Mouse (Mus musculus): ENCODE results near the gene Olfm4. TPM values are rescaled to one million over a fixed set of nuclear protein-coding genes. Genes with fewer than 3 reads are reported as not detected.

Olfm4 gene
- polyA plus RNA-seq (2012; rRNA removed): not detected in 2 replicates

- TF ChIP-seq CTCF (IDR thresholded peaks at IDR 0.05; ENCODE audit: control insufficient read depth, insufficient read depth, insufficient replicate concordance, low read depth, low read length) (no peak), POLR2A (IDR thresholded peaks at IDR 0.05; ENCODE audit: control insufficient read depth, low read depth, low read length) (no peak)
- no peaks in the 10 kb centered on the region for H3K4me1 ChIP-seq (ENCODE audit: control insufficient read depth, insufficient read depth, low read length)
- no peaks in the 10 kb centered on the region for H3K36me3 ChIP-seq (ENCODE audit: control insufficient read depth, insufficient read depth, low read length)
- no peaks in the 10 kb centered on the region for H3K27me3 ChIP-seq (ENCODE audit: control insufficient read depth, insufficient read depth, low read length)
- H3K4me3 ChIP-seq (ENCODE audit: control insufficient read depth, low read depth, low read length): no peak within 1 kb of the TSS
- H3K27ac ChIP-seq (ENCODE audit: control insufficient read depth, insufficient read depth, low read depth, low read length): no peak within 1 kb of the TSS
Measured at GRCm38 (mm10) chr14:79983781-79984180, at the start of gene Olfm4. Gene Olfm4 (plus strand): TSS chr14:79984081.

- Histone ChIP-seq H3K27ac (ENCODE audit: control insufficient read depth, insufficient read depth, low read depth, low read length) (no peak overlapping the region), H3K36me3 (ENCODE audit: control insufficient read depth, insufficient read depth, low read length) (no peaks in the 10 kb centered on the region), H3K4me3 (ENCODE audit: control insufficient read depth, low read depth, low read length) (no peak overlapping the region), H3K4me1 (ENCODE audit: control insufficient read depth, insufficient read depth, low read length) (no peaks in the 10 kb centered on the region), H3K27me3 (ENCODE audit: control insufficient read depth, insufficient read depth, low read length) (no peaks in the 10 kb centered on the region)
- TF ChIP-seq CTCF (IDR thresholded peaks at IDR 0.05; ENCODE audit: control insufficient read depth, insufficient read depth, insufficient replicate concordance, low read depth, low read length) (no peak), POLR2A (IDR thresholded peaks at IDR 0.05; ENCODE audit: control insufficient read depth, low read depth, low read length) (no peak)
Measured at GRCm38 (mm10) chr14:79934426-79934825, 49.5 kb upstream of the Olfm4 start.

GRCm38 (mm10) chr14:79936879-79937468 lies 46.9 kb upstream of the Olfm4 start:
- TF ChIP-seq POLR2A (IDR thresholded peaks at IDR 0.05; ENCODE audit: control insufficient read depth, low read depth, low read length) (no peak), CTCF (IDR thresholded peaks at IDR 0.05; ENCODE audit: control insufficient read depth, insufficient read depth, insufficient replicate concordance, low read depth, low read length) (no peak)
- H3K27me3 ChIP-seq (ENCODE audit: control insufficient read depth, insufficient read depth, low read length): no peaks in the 10 kb centered on the region
- H3K4me1 ChIP-seq (ENCODE audit: control insufficient read depth, insufficient read depth, low read length): no peaks in the 10 kb centered on the region
- no peak overlapping the region for H3K4me3 ChIP-seq (ENCODE audit: control insufficient read depth, low read depth, low read length)
- H3K36me3 ChIP-seq (ENCODE audit: control insufficient read depth, insufficient read depth, low read length): no peaks in the 10 kb centered on the region
- no peak overlapping the region for H3K27ac ChIP-seq (ENCODE audit: control insufficient read depth, insufficient read depth, low read depth, low read length)

DNA sequence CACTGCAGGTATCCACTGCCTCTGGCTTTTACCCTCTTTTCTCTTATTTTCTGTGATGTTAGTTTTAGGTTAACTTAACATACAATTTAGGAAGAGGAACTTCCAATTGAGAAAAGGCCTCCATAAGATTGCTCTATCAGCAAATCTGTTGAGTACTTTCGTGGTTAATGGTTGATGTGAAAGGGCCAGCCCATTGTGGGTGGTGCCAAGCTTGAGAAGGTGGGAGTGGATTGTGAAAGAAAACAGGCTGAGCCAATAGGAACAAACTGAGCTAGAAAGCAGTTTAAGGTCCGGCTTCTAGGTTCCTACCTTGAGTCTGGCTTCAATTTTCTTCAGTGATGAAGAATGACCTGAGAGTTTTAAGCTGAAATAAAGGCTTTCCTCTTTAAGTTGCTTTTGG lies 38.0 kb upstream of the Olfm4 start:
- no peaks in the 10 kb centered on the region for H3K27me3 ChIP-seq (ENCODE audit: control insufficient read depth, insufficient read depth, low read length)
- H3K4me1 ChIP-seq (ENCODE audit: control insufficient read depth, insufficient read depth, low read length): no peaks in the 10 kb centered on the region
- H3K27ac ChIP-seq (ENCODE audit: control insufficient read depth, insufficient read depth, low read depth, low read length): no peak overlapping the region
- no peak overlapping the region for H3K4me3 ChIP-seq (ENCODE audit: control insufficient read depth, low read depth, low read length)
- TF ChIP-seq POLR2A (IDR thresholded peaks at IDR 0.05; ENCODE audit: control insufficient read depth, low read depth, low read length) (no peak), CTCF (IDR thresholded peaks at IDR 0.05; ENCODE audit: control insufficient read depth, insufficient read depth, insufficient replicate concordance, low read depth, low read length) (no peak)
- H3K36me3 ChIP-seq (ENCODE audit: control insufficient read depth, insufficient read depth, low read length): no peaks in the 10 kb centered on the region

DNA sequence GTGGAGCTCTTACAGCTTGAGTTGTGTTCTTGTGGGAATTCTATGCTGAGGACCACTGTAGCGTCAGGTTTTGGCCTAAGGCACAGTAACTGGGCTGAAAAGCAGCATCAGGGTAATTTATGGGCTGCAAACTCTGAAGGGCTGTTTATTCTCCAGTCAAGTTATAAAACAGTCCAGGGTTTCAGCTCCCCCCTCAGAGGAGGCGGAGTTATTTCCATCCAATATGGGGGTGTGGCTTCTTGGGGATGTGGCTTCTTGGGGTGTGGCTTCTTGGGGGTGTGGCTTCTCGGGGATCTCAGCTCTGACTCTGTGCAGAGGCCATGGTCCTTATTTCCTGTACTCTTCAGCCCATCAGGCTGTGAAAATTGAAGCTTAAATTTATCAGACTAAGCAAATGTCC lies 28.2 kb upstream of the Olfm4 start:
- H3K4me1 ChIP-seq (ENCODE audit: control insufficient read depth, insufficient read depth, low read length): no peaks in the 10 kb centered on the region
- H3K4me3 ChIP-seq (ENCODE audit: control insufficient read depth, low read depth, low read length): no peak overlapping the region
- H3K36me3 ChIP-seq (ENCODE audit: control insufficient read depth, insufficient read depth, low read length): no peaks in the 10 kb centered on the region
- H3K27me3 ChIP-seq (ENCODE audit: control insufficient read depth, insufficient read depth, low read length): no peaks in the 10 kb centered on the region
- no peak overlapping the region for H3K27ac ChIP-seq (ENCODE audit: control insufficient read depth, insufficient read depth, low read depth, low read length)
- no peak for TF ChIP-seq CTCF (IDR thresholded peaks at IDR 0.05; ENCODE audit: control insufficient read depth, insufficient read depth, insufficient replicate concordance, low read depth, low read length)
- TF ChIP-seq POLR2A (IDR thresholded peaks at IDR 0.05; ENCODE audit: control insufficient read depth, low read depth, low read length): no peak

DNA sequence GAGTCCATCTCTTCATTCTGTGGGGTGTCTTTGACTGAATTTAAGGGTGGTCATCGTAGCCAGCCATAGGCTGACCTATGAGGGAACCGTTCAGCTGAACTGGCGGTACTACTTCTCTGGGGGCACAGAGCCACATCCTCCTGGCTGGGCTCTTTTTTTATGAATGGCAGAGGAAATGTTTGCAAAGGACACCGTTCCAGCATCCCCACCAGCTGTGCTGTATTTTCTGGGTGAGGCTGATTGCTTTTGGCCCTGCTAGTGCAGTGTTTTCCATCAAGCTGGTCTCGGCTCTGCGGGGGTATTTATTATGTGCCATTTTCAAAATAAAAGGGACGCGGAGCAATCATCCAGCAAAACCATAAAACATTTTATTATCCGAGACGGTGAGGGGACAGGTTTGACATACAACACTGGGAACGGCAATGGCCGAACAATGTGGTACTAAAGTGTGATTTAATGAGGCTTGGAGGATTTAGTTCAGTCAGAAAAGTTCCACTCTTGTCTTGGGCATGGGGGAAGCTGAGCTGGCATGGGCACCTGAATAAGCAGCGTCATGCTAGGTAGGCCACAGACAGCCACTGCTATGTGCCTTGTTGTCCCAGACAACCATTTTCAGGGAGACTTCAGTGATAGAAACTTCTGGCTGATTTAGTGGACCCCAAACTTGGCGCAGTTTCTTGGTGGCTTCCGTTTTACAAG lies 25.9 kb upstream of the Olfm4 start:
- Histone ChIP-seq H3K27me3 (ENCODE audit: control insufficient read depth, insufficient read depth, low read length) (no peaks in the 10 kb centered on the region), H3K4me3 (ENCODE audit: control insufficient read depth, low read depth, low read length) (no peak overlapping the region), H3K36me3 (ENCODE audit: control insufficient read depth, insufficient read depth, low read length) (no peaks in the 10 kb centered on the region), H3K4me1 (ENCODE audit: control insufficient read depth, insufficient read depth, low read length) (no peaks in the 10 kb centered on the region), H3K27ac (ENCODE audit: control insufficient read depth, insufficient read depth, low read depth, low read length) (no peak overlapping the region)
- TF ChIP-seq CTCF (IDR thresholded peaks at IDR 0.05; ENCODE audit: control insufficient read depth, insufficient read depth, insufficient replicate concordance, low read depth, low read length): no peak
- TF ChIP-seq POLR2A (IDR thresholded peaks at IDR 0.05; ENCODE audit: control insufficient read depth, low read depth, low read length): no peak

GRCm38 (mm10) chr14:79961187-79961586 lies 22.7 kb upstream of the Olfm4 start:
- Histone ChIP-seq H3K27ac (ENCODE audit: control insufficient read depth, insufficient read depth, low read depth, low read length) (no peak overlapping the region), H3K4me3 (ENCODE audit: control insufficient read depth, low read depth, low read length) (no peak overlapping the region), H3K36me3 (ENCODE audit: control insufficient read depth, insufficient read depth, low read length) (no peaks in the 10 kb centered on the region), H3K27me3 (ENCODE audit: control insufficient read depth, insufficient read depth, low read length) (no peaks in the 10 kb centered on the region), H3K4me1 (ENCODE audit: control insufficient read depth, insufficient read depth, low read length) (no peaks in the 10 kb centered on the region)
- TF ChIP-seq CTCF (IDR thresholded peaks at IDR 0.05; ENCODE audit: control insufficient read depth, insufficient read depth, insufficient replicate concordance, low read depth, low read length) (no peak), POLR2A (IDR thresholded peaks at IDR 0.05; ENCODE audit: control insufficient read depth, low read depth, low read length) (no peak)
